Mouse (Mus musculus): ENCODE measurements at regions not wholly inside any gene's neighbourhood (a gene's known extent, or its start where the extent isn't known, plus 50 kb on each side); places are given as distances from the start of the nearest gene placed in this dataset.

DNA sequence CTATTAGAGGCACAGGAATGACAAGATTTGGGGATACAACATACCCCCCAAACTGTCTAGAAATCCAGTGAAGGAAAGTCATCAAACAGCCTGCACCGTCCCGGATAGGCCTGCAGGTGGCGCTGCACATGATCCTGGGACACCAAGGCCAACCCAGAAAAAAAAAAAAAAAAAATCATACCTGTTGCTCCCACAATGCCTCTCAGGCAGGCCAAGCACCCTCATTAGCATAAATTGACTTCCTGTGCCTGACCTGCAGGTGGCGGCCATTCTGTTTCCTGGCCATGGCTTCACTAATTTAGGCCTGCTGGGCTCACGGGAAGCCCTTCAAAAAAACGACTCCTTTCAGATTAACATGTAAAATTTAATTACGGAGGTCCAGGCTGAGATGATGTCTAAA lies 184.8 kb upstream of the Sdk2 start:
- DNase-seq, result no peak

DNA sequence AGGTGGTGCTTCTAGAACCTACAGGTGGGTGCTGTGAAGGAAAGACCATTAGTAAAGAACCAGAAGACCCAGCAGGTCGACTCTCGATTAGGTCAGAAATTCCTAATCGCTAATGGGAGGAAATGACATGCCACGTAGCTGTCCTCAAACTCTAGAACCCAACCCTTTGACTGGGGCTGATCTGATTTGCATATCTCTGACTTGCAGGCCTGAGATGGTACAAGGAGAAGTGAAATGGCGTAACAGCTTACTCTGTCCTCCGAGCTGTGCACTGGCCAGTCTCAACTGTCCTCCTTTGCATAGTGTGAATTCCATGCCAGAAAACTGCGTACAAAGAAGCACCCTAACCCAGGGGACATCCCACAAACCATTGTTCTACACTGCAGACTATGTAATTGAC lies 182.4 kb upstream of the Sdk2 start:
- no peak for DNase-seq

DNA sequence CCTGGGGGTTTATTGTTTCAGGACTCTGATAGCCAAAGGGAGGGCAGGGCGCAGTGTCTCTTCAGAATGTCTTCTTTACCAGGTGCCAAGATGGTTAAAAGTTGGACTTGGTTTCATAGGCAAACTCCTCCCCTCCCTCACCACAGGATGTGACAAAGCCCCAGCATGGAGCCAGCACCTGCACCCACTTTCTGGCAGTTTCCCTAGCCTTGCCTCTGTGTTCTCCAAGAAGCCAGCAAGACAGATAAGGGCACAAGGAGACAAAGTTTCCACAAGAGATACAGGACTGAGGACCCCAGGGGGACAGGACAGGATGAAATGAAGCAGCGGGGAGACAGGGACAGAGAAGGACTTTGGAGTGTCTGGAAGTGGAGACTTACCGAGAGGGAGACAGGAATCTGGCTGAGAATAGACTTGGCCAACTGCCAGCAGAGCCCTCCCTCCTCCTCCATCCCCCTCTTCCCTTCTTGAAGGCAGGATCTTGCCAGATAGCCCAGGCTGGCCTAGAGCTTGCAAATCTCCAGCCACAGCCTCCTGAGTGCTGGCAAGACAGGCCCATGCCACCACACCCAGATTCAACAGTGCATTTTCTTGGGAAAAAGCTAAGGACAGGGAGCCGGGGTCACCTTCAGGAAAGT lies 181.5 kb upstream of the Sdk2 start:
- no peak for DNase-seq

DNA sequence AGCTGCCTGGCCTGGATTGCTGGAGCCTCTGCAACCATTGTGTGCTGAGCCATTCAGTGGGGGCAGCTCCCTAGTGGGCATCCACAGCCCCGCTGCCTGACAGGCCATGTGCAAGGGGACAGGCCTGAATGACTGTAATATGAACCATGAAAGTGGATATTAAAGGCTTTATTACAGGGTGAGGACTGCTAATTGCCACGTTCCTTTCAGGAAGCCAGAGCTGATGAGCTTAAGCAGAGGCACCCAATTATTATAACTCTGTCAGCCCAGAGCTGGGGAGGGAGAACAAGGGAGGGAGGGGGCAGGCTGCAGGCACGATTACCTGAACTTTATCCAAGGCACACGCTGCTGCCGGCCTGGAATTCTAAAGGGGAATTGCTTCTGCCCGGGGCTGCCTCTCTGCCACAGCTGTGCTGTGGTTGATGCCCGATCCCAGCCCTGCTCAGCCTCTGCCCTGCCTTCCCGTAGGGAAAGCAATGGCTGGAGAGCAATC lies 172.5 kb upstream of the Sdk2 start:
- DNase-seq, result no peak

DNA sequence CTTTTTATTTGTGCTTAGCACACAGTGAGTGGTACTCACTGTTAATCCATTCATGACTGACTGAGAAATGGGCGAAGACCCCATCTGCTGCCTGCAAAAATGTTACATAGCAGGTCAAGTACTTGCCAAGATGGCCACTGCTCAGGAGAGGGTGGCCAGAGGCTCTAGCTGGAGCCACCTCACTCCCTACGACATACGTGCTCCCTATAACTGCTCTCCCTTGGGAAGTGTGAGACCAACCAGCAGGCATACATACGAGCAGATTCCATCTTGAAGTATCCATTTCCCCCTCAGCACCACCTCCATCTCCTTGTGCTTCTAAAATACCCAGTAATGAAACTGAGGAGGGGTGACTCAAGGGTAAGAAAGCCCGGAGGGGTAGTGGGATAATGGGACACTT lies 172.0 kb upstream of the Sdk2 start:
- no peak for DNase-seq

DNA sequence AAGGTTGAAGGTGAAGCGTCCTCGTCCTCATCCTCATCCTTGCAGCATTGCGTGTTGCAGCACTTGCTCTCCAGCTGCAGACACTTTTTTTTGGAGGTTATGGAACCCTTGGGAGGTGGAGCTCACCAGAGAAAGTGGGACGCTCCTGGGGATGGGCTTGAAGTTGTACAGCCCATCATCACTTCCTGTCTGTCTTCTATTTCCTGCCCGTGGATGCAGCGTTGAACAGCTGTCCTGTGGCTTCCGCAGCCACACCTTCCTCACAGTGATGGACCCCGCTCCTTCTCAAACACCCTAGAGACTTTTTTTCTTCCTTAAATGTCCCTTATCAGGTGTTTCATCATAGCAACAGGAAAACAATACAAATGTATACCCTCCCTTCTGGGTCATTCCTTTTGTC lies 171.5 kb upstream of the Sdk2 start:
- DNase-seq, result no peak

DNA sequence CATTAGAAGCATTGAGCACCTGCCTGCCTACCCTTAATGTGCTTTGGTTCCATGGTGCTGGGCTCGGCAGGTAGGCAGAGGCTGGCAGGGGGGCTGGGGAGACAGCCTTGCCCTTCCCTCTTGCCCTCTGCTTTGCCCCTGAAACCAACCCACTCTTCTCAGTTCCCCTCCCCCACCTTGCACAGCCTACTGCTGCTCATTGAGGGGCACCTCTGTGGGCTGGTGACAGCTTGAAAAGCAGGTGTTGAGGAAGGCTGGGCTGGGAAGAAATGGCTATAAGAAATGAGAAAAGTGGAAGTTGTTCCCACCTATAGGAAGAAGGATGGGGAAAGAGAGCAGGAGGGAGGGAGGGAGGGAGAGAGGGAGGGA lies 167.7 kb upstream of the Sdk2 start:
- DNase-seq, result no peak

DNA sequence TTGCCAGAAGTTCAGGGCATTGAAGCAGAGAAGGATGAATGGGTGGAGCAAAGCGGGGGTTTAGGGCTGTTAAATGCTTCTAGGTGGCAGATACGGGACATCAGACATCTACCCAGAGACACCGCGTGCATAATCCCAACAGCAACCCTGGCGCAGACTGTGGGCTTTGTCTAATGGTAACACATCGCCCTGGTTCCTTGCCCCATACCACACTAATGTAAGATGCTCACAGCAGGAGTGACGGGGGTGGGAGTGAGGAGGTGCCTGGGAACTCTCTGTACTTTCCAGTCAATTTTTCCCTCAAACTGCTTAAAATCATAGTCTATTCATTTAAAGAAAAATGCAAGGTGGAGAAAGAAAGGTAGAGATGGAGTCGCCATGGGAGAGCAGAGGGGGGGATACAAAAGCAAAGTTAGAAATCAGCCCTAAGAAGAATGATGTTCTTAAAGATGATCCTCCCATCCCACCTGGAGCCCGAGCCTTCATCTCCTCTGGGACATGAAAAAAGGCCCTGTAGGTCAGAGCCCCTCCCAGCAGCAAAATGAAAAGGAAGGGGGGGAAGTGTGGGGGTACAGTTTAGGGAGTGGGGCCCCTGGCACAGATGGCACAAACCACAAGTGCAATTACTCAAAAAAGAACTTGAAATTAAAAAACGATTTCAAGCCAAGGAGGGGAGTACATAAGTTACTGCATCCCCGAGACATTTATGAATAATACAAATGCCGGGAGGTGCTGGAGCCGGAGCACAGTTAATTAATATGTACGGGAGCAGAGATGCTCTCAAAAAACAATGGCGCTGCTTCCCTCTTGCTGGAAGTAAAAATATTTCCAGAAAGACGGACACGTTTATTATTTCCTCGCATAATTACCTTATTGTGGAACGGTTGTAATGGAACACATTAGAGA lies 167.0 kb upstream of the Sdk2 start:
- DNase-seq, result no peak

DNA sequence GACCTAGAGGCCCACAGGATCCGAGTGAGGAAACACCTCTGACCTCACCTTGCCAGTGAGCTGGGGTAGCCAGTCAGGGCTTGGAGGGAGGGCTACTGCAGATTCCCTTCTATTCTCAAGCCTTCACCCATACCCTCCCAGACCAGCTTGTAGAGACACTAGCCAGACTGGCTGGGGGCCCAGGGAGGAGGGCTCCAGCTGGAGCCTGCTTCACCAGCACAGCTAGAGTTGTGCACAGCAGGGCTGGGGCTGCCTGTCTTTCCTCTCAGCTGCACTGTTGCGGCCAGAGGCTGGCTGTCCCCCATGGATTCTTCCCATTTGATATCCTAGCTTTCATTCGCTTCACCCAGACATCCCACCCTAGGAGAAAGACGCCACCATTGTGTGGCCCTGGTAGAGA lies 165.0 kb upstream of the Sdk2 start:
- no peak for DNase-seq

DNA sequence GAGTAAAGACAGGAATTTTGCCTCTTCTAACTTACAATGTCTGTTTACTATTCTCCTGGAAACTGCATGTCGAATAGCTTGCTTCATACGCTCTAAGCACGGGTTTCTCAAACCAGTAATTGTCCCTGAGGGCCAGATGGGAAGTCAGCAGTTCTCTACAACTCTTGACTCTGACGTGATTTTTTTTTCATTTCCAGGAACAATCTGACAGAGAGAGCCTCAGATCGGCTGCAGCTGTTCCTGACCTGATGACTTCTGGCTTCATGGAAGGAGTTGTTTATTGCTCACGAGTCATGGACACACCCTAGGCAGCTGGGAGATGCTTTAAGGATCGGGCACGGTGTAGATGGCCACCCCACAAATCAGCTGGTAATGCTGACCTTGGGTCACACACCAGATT lies 162.9 kb upstream of the Sdk2 start:
- DNase-seq, result no peak

DNA sequence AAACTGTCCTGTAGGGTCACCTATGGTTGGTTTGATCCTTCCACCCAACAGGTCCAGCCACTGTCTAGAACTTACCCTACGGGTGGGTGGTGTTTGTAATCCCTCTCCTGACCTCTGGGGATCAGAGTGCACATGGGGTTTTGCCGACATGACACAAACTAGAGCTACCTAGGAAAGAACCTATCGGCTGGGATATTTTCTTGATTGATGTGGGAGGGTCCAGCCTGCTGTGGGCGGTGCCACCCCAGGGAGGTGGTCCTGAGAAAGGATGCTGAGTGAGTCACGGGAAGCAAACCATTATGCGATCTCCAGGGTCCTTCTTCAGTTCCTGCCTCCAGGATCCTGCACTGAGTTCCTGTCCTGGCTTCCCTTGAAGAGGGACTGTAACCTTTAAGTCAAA lies 162.3 kb upstream of the Sdk2 start:
- no peak for DNase-seq

DNA sequence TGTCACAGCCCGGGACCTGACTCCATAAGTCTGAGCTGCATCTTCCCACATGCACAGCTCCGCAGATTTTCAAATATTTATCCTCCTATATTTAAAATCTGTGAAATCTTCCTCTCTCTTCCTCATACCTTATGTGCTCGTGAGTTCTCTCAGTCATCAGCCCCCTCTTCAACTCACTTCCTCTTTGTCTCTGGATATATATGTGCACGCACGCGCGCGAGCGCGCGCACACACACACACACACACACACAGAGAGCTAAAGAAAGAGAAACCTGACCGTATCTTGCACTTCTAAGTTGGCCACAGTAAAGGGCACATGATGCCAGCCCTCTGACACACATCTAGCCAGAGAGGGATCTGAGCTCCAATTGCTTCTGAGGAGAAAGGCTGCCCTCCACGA lies 159.7 kb upstream of the Sdk2 start:
- no peak for DNase-seq

DNA sequence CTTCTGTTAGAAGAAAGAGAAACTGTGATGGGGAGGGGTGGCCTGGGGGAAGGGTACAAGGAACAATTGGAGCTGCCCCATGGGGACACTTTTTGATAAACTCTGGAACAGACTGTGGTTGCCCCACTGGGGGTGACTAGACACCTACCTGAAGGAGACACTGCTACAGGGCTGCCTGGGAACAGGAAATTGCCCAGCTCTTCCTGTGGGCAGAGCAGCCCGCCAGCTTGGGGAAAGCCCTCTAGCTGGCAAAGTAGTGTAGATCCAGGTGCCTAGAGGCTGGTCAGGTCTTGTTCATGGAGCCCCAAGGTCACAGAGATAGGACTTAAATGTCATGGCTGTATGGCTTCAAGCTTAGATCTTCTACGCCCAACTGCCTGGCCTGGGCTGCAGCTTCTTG lies 157.9 kb upstream of the Sdk2 start:
- no peak for DNase-seq

DNA sequence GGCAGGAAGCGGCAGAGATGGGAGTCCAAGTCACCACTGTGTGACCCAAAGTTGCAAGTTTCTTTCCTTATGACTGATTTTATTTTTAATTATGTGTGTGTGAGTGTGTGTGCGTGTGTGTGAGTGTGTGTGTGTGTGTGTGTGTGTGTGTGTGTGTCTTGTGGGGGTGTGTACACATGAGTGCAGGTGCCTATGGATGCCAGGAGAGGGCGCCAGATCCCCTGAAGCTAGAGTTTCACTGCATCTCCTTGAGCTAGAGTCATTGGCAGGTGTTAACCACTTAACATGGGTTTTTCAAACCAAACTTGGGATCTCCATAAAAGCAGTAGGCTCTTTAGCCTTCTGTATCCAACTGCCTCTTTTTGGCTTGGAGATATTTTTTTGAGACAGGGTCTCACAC lies 156.2 kb upstream of the Sdk2 start:
- no peak for DNase-seq

DNA sequence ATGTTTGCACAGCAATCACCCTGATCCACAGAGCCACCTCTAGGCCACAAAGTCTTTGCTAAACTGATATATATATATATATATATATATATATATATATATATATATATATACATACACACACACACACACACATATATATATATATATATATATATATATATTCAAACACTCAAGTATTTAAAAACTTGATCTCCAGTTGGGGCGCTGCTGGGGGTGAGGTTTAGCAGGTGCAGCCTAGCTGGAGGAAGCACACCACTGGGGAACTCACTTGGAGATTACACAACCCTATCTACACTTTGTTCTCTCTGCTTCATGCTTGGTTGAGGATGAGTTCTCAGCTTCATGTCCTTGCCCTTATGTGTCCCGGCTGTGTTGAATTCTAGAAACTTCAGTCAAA lies 153.6 kb upstream of the Sdk2 start:
- DNase-seq, result no peak

DNA sequence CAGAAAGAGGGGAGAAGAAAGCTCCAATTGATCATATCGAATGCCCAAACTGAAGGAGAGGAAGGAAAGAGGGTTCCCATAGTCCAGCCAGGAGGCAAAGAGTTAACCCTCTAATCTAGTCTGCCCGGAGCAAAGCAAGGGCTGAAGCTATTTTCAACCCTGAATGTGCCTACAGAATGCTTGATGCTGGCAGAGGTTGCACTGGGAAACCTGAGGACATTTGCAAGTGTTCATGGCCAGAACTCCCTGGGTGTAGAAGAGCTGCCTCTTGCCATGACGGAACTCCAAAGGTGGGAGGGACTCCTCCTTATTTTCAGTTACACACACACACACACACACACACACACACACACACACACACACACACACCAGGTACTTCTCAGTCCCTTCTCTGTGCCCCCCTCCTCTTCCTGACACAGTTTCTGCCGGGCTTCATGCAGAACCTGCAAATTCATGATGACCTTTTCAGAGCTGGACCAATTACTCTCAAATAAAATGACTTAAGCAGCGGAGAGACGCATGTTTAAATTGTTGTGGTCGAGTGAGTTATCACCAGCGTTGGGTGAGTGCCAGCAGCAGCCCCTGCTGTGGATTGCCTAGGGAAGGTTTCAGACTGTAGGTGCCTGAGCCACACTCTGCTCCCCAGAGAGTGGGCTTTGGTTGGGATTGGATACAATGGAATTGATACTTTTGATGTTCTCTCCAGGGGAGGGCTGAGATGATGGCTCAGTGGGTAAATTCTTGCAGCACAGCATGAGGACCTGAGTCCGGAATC lies 152.1 kb upstream of the Sdk2 start:
- no peak for DNase-seq

DNA sequence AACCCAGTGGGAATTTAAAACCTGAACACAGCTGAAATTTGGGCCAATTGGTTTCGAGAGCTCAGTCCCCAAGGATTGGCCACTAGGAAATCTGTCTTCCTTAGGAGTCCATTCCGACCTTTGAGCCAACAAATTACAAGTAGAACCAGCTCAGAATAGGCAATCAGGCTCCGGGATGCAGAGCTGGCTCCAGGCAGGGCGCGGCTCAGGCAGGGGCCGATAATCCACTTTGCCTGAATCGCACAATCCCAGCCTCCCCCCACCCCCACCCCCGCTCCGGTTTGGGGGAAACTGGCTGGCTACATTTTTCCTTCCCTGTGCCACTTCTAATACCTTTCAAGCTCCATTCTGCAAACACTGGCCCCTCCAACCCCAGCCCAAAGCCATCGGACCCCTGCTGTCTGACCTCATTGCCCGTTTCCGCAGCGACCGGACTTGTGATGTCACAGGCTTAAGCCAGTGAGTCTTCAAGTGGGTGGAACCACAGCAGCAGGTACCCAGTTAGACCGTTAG lies 150.5 kb upstream of the Sdk2 start:
- DNase-seq, result no peak

DNA sequence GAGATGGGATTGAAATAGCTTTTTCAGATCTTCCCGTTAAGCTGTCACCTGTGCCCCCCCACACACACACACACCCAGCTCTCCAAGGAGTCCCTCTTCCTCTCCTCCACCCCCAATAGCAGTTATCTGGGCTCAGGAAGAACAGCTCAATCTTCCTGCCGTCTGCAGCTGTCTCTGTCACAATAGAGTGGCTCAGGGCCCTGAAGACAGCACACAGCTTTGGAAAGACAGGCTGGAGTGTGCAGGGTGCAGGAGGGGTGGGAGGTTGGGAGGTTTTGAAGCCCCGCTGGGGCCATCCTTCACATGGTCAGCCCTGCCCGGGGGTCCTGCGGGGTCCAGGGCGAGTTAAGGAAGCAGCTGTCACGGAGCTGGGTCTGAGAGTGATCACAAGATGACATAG lies 149.6 kb upstream of the Sdk2 start:
- DNase-seq, result no peak

DNA sequence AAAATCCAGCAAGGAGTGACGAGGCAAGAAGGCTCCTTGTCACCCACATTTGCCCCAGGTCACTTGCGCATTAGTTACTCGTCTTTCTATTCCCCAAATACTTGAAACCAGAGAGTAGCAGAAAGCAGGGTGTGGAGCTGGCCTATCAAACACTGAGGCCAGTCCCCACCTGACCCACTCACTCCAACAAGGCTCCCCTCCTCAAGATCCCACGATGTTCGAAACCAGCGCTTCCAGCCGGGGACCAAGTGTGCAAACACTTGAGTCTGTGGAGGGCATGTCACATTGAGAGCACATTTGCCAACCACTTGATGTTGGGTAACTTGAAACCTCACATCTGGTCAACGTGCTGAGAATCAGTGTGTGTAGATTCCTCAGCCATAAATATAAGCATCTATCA lies 148.4 kb upstream of the Sdk2 start:
- DNase-seq, result no peak

DNA sequence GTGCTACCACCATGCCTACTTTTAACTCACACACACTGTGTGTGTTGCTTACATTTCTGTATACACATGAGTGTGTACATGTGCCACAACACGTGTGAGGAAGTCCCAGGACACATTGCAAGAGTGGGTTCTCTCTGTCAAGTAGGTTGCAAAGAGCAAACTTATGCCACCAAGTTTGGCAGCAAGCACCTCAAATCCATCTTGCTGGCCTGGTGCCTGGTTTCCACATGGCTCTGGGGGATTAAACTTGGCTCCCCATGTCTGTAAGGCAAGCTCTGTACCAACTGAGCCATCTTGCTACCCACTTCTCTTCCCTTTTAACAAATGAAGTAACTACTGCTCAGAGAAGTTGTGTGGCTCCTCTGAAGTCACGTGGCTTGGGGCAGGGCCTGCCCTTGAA lies 145.3 kb upstream of the Sdk2 start:
- DNase-seq, result no peak

DNA sequence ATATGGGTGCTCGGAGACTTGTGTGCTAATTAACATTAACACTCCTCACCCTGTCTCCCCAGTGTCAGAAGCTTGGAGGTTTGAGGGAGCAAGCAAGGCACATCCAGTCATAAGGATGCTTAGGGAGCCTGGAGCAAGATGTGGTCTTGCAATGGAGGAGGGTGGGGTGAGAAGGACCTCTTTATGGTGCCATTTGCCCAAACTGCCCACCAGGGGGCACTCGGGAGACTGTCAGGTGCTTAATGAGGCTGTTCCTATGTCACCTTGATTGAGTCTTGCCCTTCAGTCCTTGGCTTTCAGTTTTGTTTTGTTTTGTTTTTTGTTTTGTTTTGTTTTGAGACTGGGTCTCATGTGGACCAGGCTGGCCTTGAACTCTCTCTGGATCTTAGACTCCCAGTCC lies 138.3 kb upstream of the Sdk2 start:
- DNase-seq, result peak; percentile 51

DNA sequence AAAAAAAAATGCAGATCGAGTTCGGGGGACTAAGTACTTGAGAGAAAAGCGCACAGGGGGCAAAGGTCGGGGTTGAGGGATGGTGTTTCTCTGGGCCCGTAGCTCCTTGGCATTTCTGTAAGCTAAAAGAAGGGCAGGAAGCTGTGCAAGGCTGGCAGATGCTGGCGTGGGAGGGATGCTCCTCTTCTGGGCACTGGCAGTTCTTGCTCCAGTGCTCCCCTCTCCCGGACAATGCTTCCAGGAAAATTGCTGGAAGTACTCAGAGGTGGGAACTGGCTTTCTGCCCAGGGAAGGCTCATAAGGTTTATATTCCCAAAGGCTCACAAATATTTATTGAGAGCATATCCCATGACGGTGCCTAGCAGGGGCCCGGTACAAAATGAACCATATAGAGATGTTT lies 136.6 kb upstream of the Sdk2 start:
- no peak for DNase-seq

DNA sequence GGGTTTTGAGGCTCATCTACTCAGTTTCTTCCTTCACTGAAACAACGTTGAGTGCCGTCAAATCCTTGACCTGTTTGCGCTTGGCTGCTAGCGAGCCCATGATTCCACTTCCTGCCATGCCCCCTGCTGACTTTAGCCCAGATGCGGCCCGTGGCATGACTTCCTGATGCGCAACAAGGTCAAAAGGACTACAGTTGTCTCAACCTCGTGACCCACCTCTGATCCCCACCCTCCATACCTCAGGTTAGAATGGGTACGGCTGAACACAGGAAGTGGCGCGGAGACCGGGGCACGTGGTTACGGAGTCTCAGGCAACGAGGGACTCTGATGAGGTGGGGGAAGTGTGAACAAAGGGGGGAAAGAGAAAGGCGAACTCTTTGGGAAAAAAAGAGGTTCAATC lies 135.6 kb upstream of the Sdk2 start:
- no peak for DNase-seq
